Mouse (Mus musculus) testis, adult 2 months (tissue): ENCODE results near the gene Tecr.

Source experiments
- CTCF ChIP-seq: fragments of 200-500 bp; IDR thresholded peaks from 2 replicates; pipeline ENCODE4 v1.5.1; 2012; ENCODE audit warnings: low read depth, mild to moderate bottlenecking, inconsistent platforms, low read length, moderate library complexity; ENCODE audit not compliant: control insufficient read depth, insufficient read depth, insufficient replicate concordance
- POLR2A ChIP-seq: fragments of 200-500 bp; IDR thresholded peaks from 2 replicates; pipeline ENCODE4 v1.6.1; 2012; ENCODE audit warnings: low read depth, mild to moderate bottlenecking, inconsistent platforms, low read length, moderate library complexity; ENCODE audit not compliant: control insufficient read depth

GRCm38 (mm10) chr8:83534802-83535201 is 73.0 kb downstream of the Tecr start:
- TF ChIP-seq CTCF, result no peak
- TF ChIP-seq POLR2A, result no peak
